Mouse (Mus musculus) kidney, adult 8-10 months (tissue): ENCODE data around the gene 4930469K13Rik.

Source experiments
- DNase-seq, 2 experiments: peaks; one replicate each; pipeline ENCODE4 v3.0.0; 2022

The 4930469K13Rik gene

GRCm38 (mm10) chr11:34077870-34078269 is 20.5 kb downstream of the 4930469K13Rik start:
- DNase-seq: no peak

- peak; percentile 9 to 28 for DNase-seq
These were observed 24.6 kb downstream of the 4930469K13Rik start for GRCm38 (mm10) chr11:34073776-34074175.

- no peak for DNase-seq
These were observed 26.0 kb downstream of the 4930469K13Rik start for GRCm38 (mm10) chr11:34072309-34072708.

GRCm38 (mm10) chr11:34070596-34070995 is 27.8 kb downstream of the 4930469K13Rik start:
- no peak for DNase-seq

- no peak for DNase-seq
These were observed 34.5 kb downstream of the 4930469K13Rik start for GRCm38 (mm10) chr11:34063702-34064485.

- no peak for DNase-seq
These were observed 35.1 kb downstream of the 4930469K13Rik start for GRCm38 (mm10) chr11:34063257-34063656.

- no peak for DNase-seq
These were observed 36.6 kb downstream of the 4930469K13Rik start for GRCm38 (mm10) chr11:34061740-34062139.

GRCm38 (mm10) chr11:34058960-34059359 is 39.4 kb downstream of the 4930469K13Rik start:
- DNase-seq: no peak

GRCm38 (mm10) chr11:34058332-34058731 is 40.0 kb downstream of the 4930469K13Rik start:
- no peak for DNase-seq

- DNase-seq: no peak
These were observed 41.6 kb downstream of the 4930469K13Rik start for GRCm38 (mm10) chr11:34056715-34057114.

- DNase-seq: no peak
These were observed 44.2 kb downstream of the 4930469K13Rik start for GRCm38 (mm10) chr11:34054031-34054727.

GRCm38 (mm10) chr11:34053031-34053818 is 45.1 kb downstream of the 4930469K13Rik start:
- no peak for DNase-seq

GRCm38 (mm10) chr11:34050643-34051042 is 47.7 kb downstream of the 4930469K13Rik start:
- DNase-seq: no peak

- DNase-seq: no peak
These were observed 48.3 kb downstream of the 4930469K13Rik start for GRCm38 (mm10) chr11:34050063-34050462.

GRCm38 (mm10) chr11:34049125-34049379 is 49.3 kb downstream of the 4930469K13Rik start:
- DNase-seq: no peak

- no peak for DNase-seq
These were observed 49.8 kb downstream of the 4930469K13Rik start for GRCm38 (mm10) chr11:34048375-34049124.

- DNase-seq: no peak
These were observed 50.8 kb downstream of the 4930469K13Rik start for GRCm38 (mm10) chr11:34047542-34047937.

GRCm38 (mm10) chr11:34046767-34047541 is 51.4 kb downstream of the 4930469K13Rik start, which contains the start of gene Lcp2:
Gene Lcp2, plus strand, starts transcription at chr11:34046920.
- DNase-seq: no peak

GRCm38 (mm10) chr11:34042808-34043207 is 55.5 kb downstream of the 4930469K13Rik start:
- DNase-seq: no peak

GRCm38 (mm10) chr11:34040061-34040460 is 58.3 kb downstream of the 4930469K13Rik start:
- no peak for DNase-seq

- DNase-seq: no peak
These were observed 62.3 kb downstream of the 4930469K13Rik start for GRCm38 (mm10) chr11:34035909-34036658.
